Mouse (Mus musculus) cerebellum, postnatal 25 days (tissue): ENCODE results near the gene Zfp423.

ENCODE experiments used
- DNase-seq, 2 experiments: peaks; one replicate each; pipeline ENCODE4 v3.0.0; 2021; ENCODE audit warnings: mixed read lengths in 2 of 2

Zfp423 gene

DNA sequence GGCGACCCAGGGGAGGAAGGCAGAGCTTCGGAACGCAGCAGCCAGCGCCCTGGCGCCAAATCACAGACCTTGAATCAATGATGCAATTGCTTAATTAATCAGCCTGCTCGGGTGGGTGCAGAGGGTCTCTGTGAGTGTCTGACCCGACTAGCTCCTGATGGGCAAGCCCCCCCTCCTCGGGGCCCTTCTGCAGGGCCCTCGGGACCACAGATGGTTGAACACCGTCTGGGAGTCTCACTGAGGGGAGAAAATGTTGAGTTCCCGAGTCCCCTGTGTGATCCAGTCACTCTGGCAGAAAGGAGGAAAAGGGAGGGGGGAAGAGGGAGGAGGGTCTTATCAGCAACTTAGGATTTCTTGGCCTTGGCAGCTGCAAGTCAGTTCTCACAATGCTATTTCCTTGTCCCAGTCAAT lies 124.0 kb downstream of the Zfp423 start:
- DNase-seq: no peak

DNA sequence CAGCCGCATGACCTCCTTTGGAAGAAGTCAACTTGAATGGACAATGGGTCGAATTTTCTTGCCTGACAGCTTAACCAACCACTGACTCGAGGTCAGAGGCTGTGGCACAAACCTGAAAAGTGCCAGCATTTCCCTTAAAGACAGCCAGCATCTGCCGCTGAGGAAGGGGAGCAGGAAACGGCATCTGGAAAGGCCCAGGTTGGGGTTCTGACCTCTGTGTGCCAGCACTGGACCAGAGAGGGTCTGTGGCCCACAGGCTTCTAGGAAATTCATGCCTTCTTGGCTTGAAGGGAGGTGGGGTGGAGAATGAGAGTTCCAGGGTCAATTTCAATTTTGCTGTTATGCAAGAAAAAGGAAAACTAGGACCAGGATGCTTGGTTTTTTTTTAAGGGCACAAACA lies 124.7 kb downstream of the Zfp423 start:
- no peak for DNase-seq

DNA sequence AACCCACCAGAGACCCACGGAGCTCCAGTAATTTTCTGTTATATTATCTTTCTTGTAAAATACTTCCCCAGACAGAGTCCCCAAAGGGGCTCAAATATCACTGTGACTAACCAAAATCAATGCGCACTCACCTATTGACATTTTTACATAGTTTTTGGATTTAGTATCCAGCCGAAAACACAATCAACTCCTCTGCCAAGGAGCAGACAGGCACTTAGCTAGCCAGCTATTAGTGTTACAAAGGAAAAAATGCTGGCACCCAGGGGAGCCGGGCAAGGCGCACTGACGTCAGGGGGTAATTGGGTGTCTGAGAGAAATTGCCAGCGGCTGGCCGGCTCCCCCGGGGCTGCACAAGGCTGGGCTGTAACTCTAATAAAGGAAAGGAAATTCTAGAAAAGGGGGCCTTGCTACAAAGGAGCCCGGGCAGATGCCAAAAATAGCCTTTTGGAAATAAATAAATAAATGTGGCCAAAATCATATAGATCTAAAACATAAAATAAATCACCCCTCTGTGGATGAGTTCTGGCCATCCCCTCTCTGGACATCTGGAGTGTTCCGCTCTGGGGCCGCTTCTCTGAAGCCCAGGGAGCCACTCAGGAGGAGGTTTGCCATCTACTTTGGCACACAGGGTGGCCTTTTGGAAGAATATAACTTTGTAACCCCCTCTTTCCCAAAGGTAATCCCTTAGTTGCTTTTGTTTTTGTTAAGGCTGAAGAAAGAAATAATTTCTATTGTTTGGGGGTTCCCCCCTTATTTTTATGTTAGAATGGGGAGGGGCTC lies 125.4 kb downstream of the Zfp423 start:
- DNase-seq: no peak

DNA sequence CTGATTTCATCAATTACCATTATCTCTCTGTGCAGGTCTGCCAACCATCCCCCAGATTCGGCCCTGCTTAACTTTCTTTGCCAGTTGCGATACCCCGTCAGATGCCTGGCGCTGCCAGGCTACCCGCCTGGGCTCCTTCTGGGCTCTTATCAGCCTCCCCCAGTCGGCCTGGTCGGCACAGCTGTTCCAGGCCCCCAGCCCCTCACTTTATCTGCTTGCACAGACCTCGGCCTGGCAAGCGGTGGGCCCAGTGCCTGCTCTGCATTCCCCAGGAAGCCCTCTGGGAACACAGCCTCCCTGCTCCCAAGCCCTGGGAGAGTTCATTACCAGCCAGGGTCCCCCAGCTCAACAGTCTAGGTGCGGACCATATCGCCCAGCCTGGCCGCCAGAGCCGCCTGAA lies 126.1 kb downstream of the Zfp423 start:
- no peak for DNase-seq

- no peak for DNase-seq
Observed at GRCm38 (mm10) chr8:87832381-87833325, 126.7 kb downstream of the Zfp423 start.

DNA sequence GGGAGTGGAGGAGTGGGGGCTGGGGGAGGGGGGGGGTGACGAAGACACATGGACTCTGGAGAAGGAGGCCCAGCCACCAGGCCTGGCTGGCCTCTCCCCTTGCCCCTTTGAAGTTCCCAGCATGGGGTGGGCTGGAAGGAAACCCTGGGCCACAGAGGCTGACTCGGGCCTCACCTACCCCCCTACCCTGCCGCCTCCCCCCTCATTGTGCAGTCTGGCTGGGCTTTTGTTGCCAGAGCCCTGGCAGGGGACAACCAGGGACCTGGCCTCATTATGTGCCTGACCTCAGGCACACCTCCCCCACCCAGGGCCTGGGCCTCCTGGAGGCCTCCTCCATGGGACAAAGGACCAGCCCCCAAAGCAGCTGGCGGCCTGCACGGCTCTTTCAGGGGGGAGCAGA lies 127.8 kb downstream of the Zfp423 start:
- DNase-seq: no peak

DNA sequence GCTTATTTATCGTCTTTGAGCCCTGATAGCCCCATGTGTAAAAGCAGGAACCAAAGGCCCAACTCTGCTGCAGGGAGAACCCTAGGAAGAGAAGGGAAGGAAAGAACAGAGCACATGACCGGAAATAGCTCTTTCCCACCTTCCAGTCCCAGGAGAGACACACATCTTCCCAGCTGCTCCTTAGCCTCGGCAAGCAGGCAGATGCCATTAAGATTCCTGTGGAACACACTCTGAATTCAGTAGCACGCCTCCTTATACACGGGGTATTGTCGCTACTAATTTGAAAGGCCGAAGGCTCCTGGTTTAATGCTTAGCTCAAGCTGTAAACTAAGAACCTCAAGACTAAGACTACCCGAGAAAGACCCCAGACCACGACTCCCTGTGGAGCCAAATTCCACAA lies 128.3 kb downstream of the Zfp423 start:
- no peak for DNase-seq

GRCm38 (mm10) chr8:87830200-87830599 lies 129.2 kb downstream of the Zfp423 start:
- DNase-seq: peak; percentile 25 to 63

DNA sequence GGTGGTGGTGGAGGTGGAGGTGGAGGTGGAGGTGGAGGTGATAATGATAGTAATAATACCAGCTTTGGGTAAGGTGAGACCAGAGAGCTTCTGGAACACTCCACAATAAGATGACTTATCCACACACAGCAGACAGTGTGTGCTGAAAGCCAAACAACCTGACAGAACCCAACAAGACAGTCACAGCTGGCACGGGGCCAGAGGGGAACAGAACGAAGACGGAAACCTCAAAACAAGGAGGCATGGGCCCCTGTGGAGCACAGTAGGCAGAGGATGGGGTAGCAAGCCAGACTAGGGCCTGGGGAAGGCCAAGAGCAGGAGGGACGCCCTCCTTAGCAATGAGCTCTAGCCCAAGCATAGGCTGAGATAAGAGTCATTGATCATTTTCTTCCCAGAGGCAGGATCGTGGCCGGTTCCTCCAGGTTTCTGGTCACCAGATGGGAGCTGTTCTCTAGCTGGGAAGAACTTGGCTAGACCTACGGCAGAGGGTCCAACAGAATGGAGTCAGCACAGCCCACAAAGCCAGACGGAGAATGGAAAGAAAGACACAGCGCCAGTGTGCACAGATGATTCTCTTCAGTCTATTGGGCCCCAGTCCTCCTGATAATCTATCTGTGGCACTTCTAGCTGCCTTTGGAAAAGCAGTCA lies 133.3 kb downstream of the Zfp423 start:
- DNase-seq: peak; percentile 44 to 74

- DNase-seq: no peak
Observed at GRCm38 (mm10) chr8:87823172-87823571, 136.2 kb downstream of the Zfp423 start.

- DNase-seq: no peak
Observed at GRCm38 (mm10) chr8:87822690-87823089, 136.7 kb downstream of the Zfp423 start.

DNA sequence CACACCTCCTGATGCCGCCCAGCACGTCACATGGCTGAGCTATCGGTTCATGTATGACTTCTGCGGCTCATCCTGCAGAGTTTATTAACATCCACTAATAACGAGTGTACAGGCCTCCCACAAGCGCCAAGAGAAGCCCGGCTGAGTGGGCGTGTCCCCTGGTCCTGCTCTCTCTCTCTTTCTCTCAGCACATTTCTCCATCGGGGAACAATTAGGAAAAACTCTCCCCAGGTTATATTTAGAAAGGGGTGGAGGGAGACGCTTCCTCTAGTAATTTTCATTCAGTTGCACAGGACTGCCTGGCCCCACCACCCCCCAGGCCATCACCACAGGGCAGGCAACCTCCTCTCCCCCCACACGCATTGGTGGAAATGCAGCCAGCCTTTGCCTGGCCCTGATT lies 137.2 kb downstream of the Zfp423 start:
- no peak for DNase-seq

- DNase-seq: no peak
Observed at GRCm38 (mm10) chr8:87821655-87822054, 137.7 kb downstream of the Zfp423 start.

DNA sequence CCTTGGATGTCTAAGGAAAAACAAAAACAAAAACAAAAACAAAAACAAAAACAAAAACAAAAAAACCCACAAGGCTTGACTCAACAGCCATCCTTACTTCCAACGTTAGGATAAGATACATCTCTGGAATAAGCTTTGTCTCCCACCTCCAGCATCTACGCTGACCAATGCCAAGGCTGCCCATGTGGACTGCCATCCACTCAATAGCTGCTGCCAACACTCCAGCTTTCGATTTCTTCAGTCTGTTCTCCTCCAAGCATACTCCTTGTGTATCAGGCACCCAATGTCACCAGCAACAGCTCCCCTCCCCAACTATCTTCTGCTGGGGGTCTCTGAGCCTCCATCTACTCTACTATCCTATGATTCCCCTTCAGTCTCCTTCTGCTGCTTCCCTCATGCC lies 140.1 kb downstream of the Zfp423 start:
- DNase-seq: no peak

DNA sequence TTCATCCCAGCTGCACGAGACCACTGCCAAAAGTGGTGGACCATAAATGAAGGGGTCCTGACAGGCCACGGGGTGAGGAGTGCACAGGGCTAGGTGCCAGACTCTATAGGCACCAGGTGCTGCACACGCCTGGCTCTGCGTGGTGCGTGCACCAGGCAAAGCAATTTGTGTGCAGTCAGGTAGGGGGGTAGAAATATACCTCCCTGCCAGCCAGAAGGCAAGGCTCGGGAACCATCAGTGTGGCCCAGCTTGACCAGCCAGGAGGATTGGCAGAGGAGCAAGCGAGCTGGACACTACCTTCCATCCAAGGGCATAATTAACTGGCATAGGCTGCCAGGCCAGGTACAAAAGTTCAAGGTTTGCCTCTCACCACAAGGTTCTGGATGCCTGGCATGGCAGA lies 140.9 kb downstream of the Zfp423 start:
- peak; percentile 53 to 69 for DNase-seq

GRCm38 (mm10) chr8:87816141-87816540 lies 143.3 kb downstream of the Zfp423 start:
- no peak for DNase-seq

GRCm38 (mm10) chr8:87812661-87813060 lies 146.7 kb downstream of the Zfp423 start:
- DNase-seq: no peak

DNA sequence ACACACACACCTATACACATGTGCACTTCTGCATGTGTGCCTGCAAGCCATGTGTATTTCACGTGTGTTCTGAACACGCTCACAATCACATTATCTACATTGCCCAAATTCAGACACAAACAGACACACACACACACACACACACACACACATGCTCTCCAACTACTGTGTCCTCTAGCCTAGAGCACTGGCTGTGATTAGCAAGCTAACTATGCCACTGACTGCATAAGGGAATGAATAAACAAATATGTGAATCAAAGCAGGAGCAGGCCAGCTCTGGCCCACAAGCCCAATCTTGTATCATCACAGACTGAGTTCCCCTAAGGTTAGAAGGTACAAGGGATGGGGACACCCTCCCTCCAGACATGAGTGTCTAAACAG lies 147.3 kb downstream of the Zfp423 start:
- DNase-seq: no peak

- peak; percentile 53 to 70 for DNase-seq
Observed at GRCm38 (mm10) chr8:87811399-87812068, 147.9 kb downstream of the Zfp423 start.

DNA sequence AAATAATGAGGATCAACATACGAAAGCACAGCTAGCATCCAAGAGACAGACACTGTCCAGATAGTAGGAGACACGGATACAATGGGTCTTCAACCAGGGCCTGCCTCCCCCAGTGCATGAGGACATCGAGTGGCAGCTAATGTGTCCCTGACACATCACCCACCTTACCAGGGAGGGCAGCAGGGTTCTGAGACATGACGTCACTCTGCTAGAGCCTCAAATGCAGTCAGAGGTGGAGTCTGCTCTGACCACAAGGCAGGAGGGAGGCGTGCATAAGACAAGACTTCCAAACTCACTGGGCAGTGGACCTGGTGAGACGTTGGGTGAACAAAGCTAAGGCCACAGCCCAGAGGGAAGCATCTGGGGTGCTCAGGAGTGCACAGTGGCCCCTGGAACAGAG lies 148.6 kb downstream of the Zfp423 start:
- no peak for DNase-seq

GRCm38 (mm10) chr8:87804327-87804900 lies 155.0 kb downstream of the Zfp423 start:
- DNase-seq: no peak

DNA sequence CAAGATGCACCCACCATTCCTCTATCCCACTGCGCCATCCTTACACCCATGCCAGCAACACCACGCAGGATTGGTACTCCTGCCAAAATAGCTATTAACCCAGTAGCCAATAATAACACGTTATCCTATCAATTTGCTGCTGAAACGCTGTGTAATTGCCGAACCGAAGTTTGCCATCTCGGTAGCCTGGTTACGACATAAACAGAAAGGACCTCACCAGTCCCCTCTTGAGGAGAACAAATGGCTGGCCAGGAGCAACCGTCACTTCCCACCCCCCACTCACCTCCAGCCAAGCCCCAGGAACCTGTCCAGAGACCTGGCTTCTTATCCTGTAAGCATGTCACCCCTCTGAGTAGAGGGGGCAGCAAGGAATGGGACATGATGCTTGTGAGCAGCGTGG lies 156.0 kb downstream of the Zfp423 start:
- DNase-seq: no peak

DNA sequence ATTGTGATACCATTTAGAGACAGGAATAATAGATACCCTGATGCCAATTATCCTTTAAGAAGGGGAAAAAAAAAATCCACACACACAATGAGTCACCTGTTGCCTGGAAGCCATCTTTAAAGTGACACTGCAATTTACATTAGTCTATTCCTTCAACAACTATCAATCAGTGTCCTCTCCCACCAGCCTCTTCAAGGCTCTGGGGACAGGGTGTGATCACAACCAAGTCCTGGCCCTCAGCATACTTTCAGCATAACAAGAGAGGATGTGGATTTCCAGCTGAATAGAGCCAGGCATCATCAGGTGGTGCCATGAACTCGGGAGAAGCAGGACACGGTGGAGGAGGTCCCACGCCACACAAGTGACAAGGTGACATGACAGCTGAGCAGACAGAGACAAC lies 156.8 kb downstream of the Zfp423 start:
- DNase-seq: no peak
